Mouse (Mus musculus): ENCODE results near the gene Shisa9. TPM values are rescaled to one million over a fixed set of nuclear protein-coding genes. Genes with fewer than 3 reads are reported as not detected.

The Shisa9 gene
- polyA plus RNA-seq, 1 experiment from 2014 or later, result 0.20 TPM

GRCm38 (mm10) chr16:12233288-12233687 is 249.4 kb downstream of the Shisa9 start:
- H3K4me1 ChIP-seq (ENCODE audit: control insufficient read depth, insufficient read depth, low read length), result no peaks in the 10 kb centered on the region
- no peaks in the 10 kb centered on the region for H3K9me3 ChIP-seq (ENCODE audit: control insufficient read depth, low read length)
- no peak overlapping the region for H3K4me2 ChIP-seq (ENCODE audit: low read depth, severe bottlenecking)
- 90% methylated on average over 3 of the region's 3 CpGs for WGBS
- no peaks in the 10 kb centered on the region for H3K36me3 ChIP-seq (ENCODE audit: control insufficient read depth, insufficient read depth, low read length)
- no peaks in the 10 kb centered on the region for H3K27me3 ChIP-seq (ENCODE audit: control insufficient read depth, insufficient read depth, low read length)
- ATAC-seq (ENCODE audit: insufficient number of reproducible peaks, low FRiP score, low TSS enrichment, low read depth), result no peak
- no peak overlapping the region for H3K4me3 ChIP-seq (ENCODE audit: low read depth, low read length)
- no peak for DNase-seq (ENCODE audit: low spot score)
- no peak overlapping the region for H3K27ac ChIP-seq (replicated peaks; ENCODE audit: low read depth, low read length)
- H3K9ac ChIP-seq (ENCODE audit: low read length), result no peak overlapping the region

- ATAC-seq (ENCODE audit: insufficient number of reproducible peaks, low FRiP score, low TSS enrichment, low read depth) (no peak), DNase-seq (ENCODE audit: low spot score) (no peak)
- no peak overlapping the region for H3K27ac ChIP-seq (replicated peaks; ENCODE audit: low read depth, low read length)
- H3K4me3 ChIP-seq (ENCODE audit: low read depth, low read length), result no peak overlapping the region
- no peaks in the 10 kb centered on the region for H3K36me3 ChIP-seq (ENCODE audit: control insufficient read depth, insufficient read depth, low read length)
- no peaks in the 10 kb centered on the region for H3K4me1 ChIP-seq (ENCODE audit: control insufficient read depth, insufficient read depth, low read length)
- H3K9ac ChIP-seq (ENCODE audit: low read length), result no peak overlapping the region
- 80% methylated on average over 2 of the region's 2 CpGs for whole genome bisulfite sequencing
- no peaks in the 10 kb centered on the region for H3K27me3 ChIP-seq (ENCODE audit: control insufficient read depth, insufficient read depth, low read length)
- H3K9me3 ChIP-seq (ENCODE audit: control insufficient read depth, low read length), result no peaks in the 10 kb centered on the region
- H3K4me2 ChIP-seq (ENCODE audit: low read depth, severe bottlenecking), result no peak overlapping the region
These were observed 250.4 kb downstream of the Shisa9 start for GRCm38 (mm10) chr16:12234289-12234688.

- whole genome bisulfite sequencing, result 82% methylated on average over 4 of the region's 4 CpGs
- Histone ChIP-seq H3K36me3 (ENCODE audit: control insufficient read depth, insufficient read depth, low read length) (no peaks in the 10 kb centered on the region), H3K9me3 (ENCODE audit: control insufficient read depth, low read length) (no peaks in the 10 kb centered on the region), H3K27ac (replicated peaks; ENCODE audit: low read depth, low read length) (no peak overlapping the region), H3K4me1 (ENCODE audit: control insufficient read depth, insufficient read depth, low read length) (no peaks in the 10 kb centered on the region), H3K9ac (ENCODE audit: low read length) (no peak overlapping the region), H3K4me2 (ENCODE audit: low read depth, severe bottlenecking) (no peak overlapping the region), H3K27me3 (ENCODE audit: control insufficient read depth, insufficient read depth, low read length) (no peaks in the 10 kb centered on the region), H3K4me3 (ENCODE audit: low read depth, low read length) (no peak overlapping the region)
- DNase-seq (ENCODE audit: low spot score), result no peak
- no peak for ATAC-seq (ENCODE audit: insufficient number of reproducible peaks, low FRiP score, low TSS enrichment, low read depth)
These were observed 254.7 kb downstream of the Shisa9 start for GRCm38 (mm10) chr16:12238611-12239010.

GRCm38 (mm10) chr16:12259361-12259760 is 275.4 kb downstream of the Shisa9 start:
- Histone ChIP-seq H3K27ac (replicated peaks; ENCODE audit: low read depth, low read length) (no peak overlapping the region), H3K9ac (ENCODE audit: low read length) (no peak overlapping the region), H3K4me1 (ENCODE audit: control insufficient read depth, insufficient read depth, low read length) (no peaks in the 10 kb centered on the region), H3K9me3 (ENCODE audit: control insufficient read depth, low read length) (no peaks in the 10 kb centered on the region), H3K4me3 (ENCODE audit: low read depth, low read length) (no peak overlapping the region), H3K36me3 (ENCODE audit: control insufficient read depth, insufficient read depth, low read length) (no peaks in the 10 kb centered on the region), H3K27me3 (ENCODE audit: control insufficient read depth, insufficient read depth, low read length) (no peaks in the 10 kb centered on the region), H3K4me2 (ENCODE audit: low read depth, severe bottlenecking) (no peak overlapping the region)
- DNase-seq (ENCODE audit: low spot score), result no peak
- WGBS, result 16% methylated on average over 2 of the region's 2 CpGs
- no peak for ATAC-seq (ENCODE audit: insufficient number of reproducible peaks, low FRiP score, low TSS enrichment, low read depth)

- no peaks in the 10 kb centered on the region for H3K36me3 ChIP-seq (ENCODE audit: control insufficient read depth, insufficient read depth, low read length)
- H3K27me3 ChIP-seq (ENCODE audit: control insufficient read depth, insufficient read depth, low read length), result no peaks in the 10 kb centered on the region
- H3K4me2 ChIP-seq (ENCODE audit: low read depth, severe bottlenecking), result no peak overlapping the region
- no peaks in the 10 kb centered on the region for H3K4me1 ChIP-seq (ENCODE audit: control insufficient read depth, insufficient read depth, low read length)
- H3K4me3 ChIP-seq (ENCODE audit: low read depth, low read length), result no peak overlapping the region
- 93% methylated on average over 2 of the region's 2 CpGs for WGBS
- H3K27ac ChIP-seq (replicated peaks; ENCODE audit: low read depth, low read length), result no peak overlapping the region
- no peaks in the 10 kb centered on the region for H3K9me3 ChIP-seq (ENCODE audit: control insufficient read depth, low read length)
- ATAC-seq (ENCODE audit: insufficient number of reproducible peaks, low FRiP score, low TSS enrichment, low read depth), result no peak
- DNase-seq (ENCODE audit: low spot score), result no peak
- H3K9ac ChIP-seq (ENCODE audit: low read length), result no peak overlapping the region
These were observed 281.9 kb downstream of the Shisa9 start for GRCm38 (mm10) chr16:12265828-12266227.

- no peak for DNase-seq (ENCODE audit: low spot score)
These were observed 316.6 kb downstream of the Shisa9 start for GRCm38 (mm10) chr16:12300523-12300922.

GRCm38 (mm10) chr16:12303420-12303819 is 319.5 kb downstream of the Shisa9 start:
- no peaks in the 10 kb centered on the region for H3K36me3 ChIP-seq (ENCODE audit: control insufficient read depth, insufficient read depth, low read length)
- no peak overlapping the region for H3K27ac ChIP-seq (replicated peaks; ENCODE audit: low read depth, low read length)
- H3K4me2 ChIP-seq (ENCODE audit: low read depth, severe bottlenecking), result no peak overlapping the region
- H3K4me3 ChIP-seq (ENCODE audit: low read depth, low read length), result no peak overlapping the region
- DNase-seq (ENCODE audit: low spot score) (no peak), ATAC-seq (ENCODE audit: insufficient number of reproducible peaks, low FRiP score, low TSS enrichment, low read depth) (no peak)
- H3K4me1 ChIP-seq (ENCODE audit: control insufficient read depth, insufficient read depth, low read length), result no peaks in the 10 kb centered on the region
- H3K27me3 ChIP-seq (ENCODE audit: control insufficient read depth, insufficient read depth, low read length), result no peaks in the 10 kb centered on the region
- no peak overlapping the region for H3K9ac ChIP-seq (ENCODE audit: low read length)
- H3K9me3 ChIP-seq (ENCODE audit: control insufficient read depth, low read length), result no peaks in the 10 kb centered on the region

More at GRCm38 (mm10) chr16:12300523-12300922, 316.6 kb downstream of the Shisa9 start:
- ATAC-seq (ENCODE audit: insufficient number of reproducible peaks, low FRiP score, low TSS enrichment, low read depth), result no peak
- Histone ChIP-seq H3K4me3 (ENCODE audit: low read depth, low read length) (no peak overlapping the region), H3K27me3 (ENCODE audit: control insufficient read depth, insufficient read depth, low read length) (no peaks in the 10 kb centered on the region), H3K9ac (ENCODE audit: low read length) (no peak overlapping the region), H3K27ac (replicated peaks; ENCODE audit: low read depth, low read length) (no peak overlapping the region), H3K4me1 (ENCODE audit: control insufficient read depth, insufficient read depth, low read length) (no peaks in the 10 kb centered on the region), H3K4me2 (ENCODE audit: low read depth, severe bottlenecking) (no peak overlapping the region), H3K36me3 (ENCODE audit: control insufficient read depth, insufficient read depth, low read length) (no peaks in the 10 kb centered on the region), H3K9me3 (ENCODE audit: control insufficient read depth, low read length) (no peaks in the 10 kb centered on the region)
- WGBS, result 80% methylated on average over 5 of the region's 5 CpGs

GRCm38 (mm10) chr16:12307318-12307965 is 323.5 kb downstream of the Shisa9 start:
- 74% methylated on average over 3 of the region's 3 CpGs for WGBS
- H3K4me1 ChIP-seq (ENCODE audit: control insufficient read depth, insufficient read depth, low read length), result no peaks in the 10 kb centered on the region
- no peaks in the 10 kb centered on the region for H3K9me3 ChIP-seq (ENCODE audit: control insufficient read depth, low read length)
- H3K27ac ChIP-seq (replicated peaks; ENCODE audit: low read depth, low read length), result no peak overlapping the region
- no peaks in the 10 kb centered on the region for H3K27me3 ChIP-seq (ENCODE audit: control insufficient read depth, insufficient read depth, low read length)
- no peak overlapping the region for H3K4me2 ChIP-seq (ENCODE audit: low read depth, severe bottlenecking)
- DNase-seq (ENCODE audit: low spot score) (no peak), ATAC-seq (ENCODE audit: insufficient number of reproducible peaks, low FRiP score, low TSS enrichment, low read depth) (no peak)
- H3K4me3 ChIP-seq (ENCODE audit: low read depth, low read length), result no peak overlapping the region
- no peaks in the 10 kb centered on the region for H3K36me3 ChIP-seq (ENCODE audit: control insufficient read depth, insufficient read depth, low read length)
- H3K9ac ChIP-seq (ENCODE audit: low read length), result no peak overlapping the region

GRCm38 (mm10) chr16:12309826-12310225 is 325.9 kb downstream of the Shisa9 start:
- H3K9me3 ChIP-seq (ENCODE audit: control insufficient read depth, low read length), result no peaks in the 10 kb centered on the region
- DNase-seq (ENCODE audit: low spot score) (no peak), ATAC-seq (ENCODE audit: insufficient number of reproducible peaks, low FRiP score, low TSS enrichment, low read depth) (no peak)
- H3K4me1 ChIP-seq (ENCODE audit: control insufficient read depth, insufficient read depth, low read length), result no peaks in the 10 kb centered on the region
- no peaks in the 10 kb centered on the region for H3K27me3 ChIP-seq (ENCODE audit: control insufficient read depth, insufficient read depth, low read length)
- H3K27ac ChIP-seq (replicated peaks; ENCODE audit: low read depth, low read length), result no peak overlapping the region
- no peaks in the 10 kb centered on the region for H3K36me3 ChIP-seq (ENCODE audit: control insufficient read depth, insufficient read depth, low read length)
- H3K9ac ChIP-seq (ENCODE audit: low read length), result no peak overlapping the region
- H3K4me3 ChIP-seq (ENCODE audit: low read depth, low read length), result no peak overlapping the region
- no peak overlapping the region for H3K4me2 ChIP-seq (ENCODE audit: low read depth, severe bottlenecking)
